Mouse (Mus musculus) G1E (cell line): ENCODE measurements around the gene Gm49416. TPM values are rescaled to one million over a fixed set of nuclear protein-coding genes. Genes with fewer than 3 reads are reported as not detected.
A peak's percentile ranks its signal among the peaks of the same experiment; 100 is the strongest.

Source experiments
- ATAC-seq: 2 replicates; pipeline ENCODE4 v1.8.0; 2016; ENCODE audit warnings: mild to moderate bottlenecking; ENCODE audit not compliant: insufficient number of reproducible peaks, poor library complexity, low FRiP score, severe bottlenecking; ENCODE audit errors: extremely low read depth
- DNase-seq: peaks from one replicate; pipeline ENCODE4 v3.0.0; 2012; ENCODE audit warnings: low spot score
- H3K27me3 ChIP-seq: 2 replicates; pipeline ENCODE4 v1.6.1; 2012; ENCODE audit warnings: mild to moderate bottlenecking, low read length, inconsistent platforms; ENCODE audit not compliant: insufficient read depth
- H3K36me3 ChIP-seq: replicated peaks from 2 replicates; pipeline ENCODE3; 2012; ENCODE audit warnings: mild to moderate bottlenecking, inconsistent platforms
- H3K4me1 ChIP-seq: 2 replicates; pipeline ENCODE4 v1.6.1; 2012; ENCODE audit warnings: low read depth, low read length, inconsistent platforms, mixed read lengths; ENCODE audit not compliant: insufficient read depth
- H3K4me3 ChIP-seq: 2 replicates; pipeline ENCODE4 v1.5.1; 2012; ENCODE audit warnings: low read depth, mild to moderate bottlenecking, inconsistent platforms, low read length, moderate library complexity, mixed read lengths
- H3K9me3 ChIP-seq: replicated peaks from 2 replicates; pipeline ENCODE4 v1.6.1; 2012; ENCODE audit warnings: inconsistent platforms
- CTCF ChIP-seq: IDR thresholded peaks from 2 replicates; pipeline ENCODE4 v1.5.1; 2012; ENCODE audit warnings: low read depth, low read length, inconsistent platforms, mixed read lengths
- GATA1 ChIP-seq: IDR thresholded peaks from 2 replicates; pipeline ENCODE4 v1.6.1; 2012; ENCODE audit warnings: borderline replicate concordance, low read length, inconsistent platforms, mixed read lengths
- GATA2 ChIP-seq: IDR thresholded peaks from 2 replicates; pipeline ENCODE4 v1.6.1; 2012; ENCODE audit warnings: low read depth, low read length, inconsistent platforms, borderline replicate concordance
- POLR2AphosphoS5 ChIP-seq: IDR thresholded peaks from 2 replicates; pipeline ENCODE4 v1.6.1; 2012; ENCODE audit warnings: low read depth, low read length, inconsistent platforms; ENCODE audit not compliant: insufficient replicate concordance
- TAL1 ChIP-seq: conservative IDR thresholded peaks from 2 replicates; pipeline ENCODE4 v1.6.1; 2012; ENCODE audit warnings: low read depth, low read length, inconsistent platforms, mixed read lengths
- polyA plus RNA-seq: library from polyadenylated mRNA; stranded (reverse); fragments of >175 nt; gene quantifications from 2 replicates; pipeline ENCODE4 v1.2.3, GENCODE M21; 2012
- total RNA-seq, 2 experiments: library from RNA; stranded (forward) in 1 of 2; stranded (reverse) in 1 of 2; fragments of 200-1000 nt in 1 of 2; fragments of >200 nt in 1 of 2; fragmentation: Nextera tagmentation in 1 of 2; gene quantifications; 2 replicates each; pipeline ENCODE4 v1.2.3; 2014 to 2017

The Gm49416 gene
- total and polyA plus RNA-seq, 3 experiments: 10.4 to 10.6 TPM; not detected in 1

GRCm38 (mm10) chr19:8898576-8898975 lies 9.8 kb downstream of the Gm49416 start:
- no peaks in the 10 kb centered on the region for H3K27me3 ChIP-seq
- H3K36me3 ChIP-seq: peaks cover 73% of the 10 kb centered on the region
- no peak for ATAC-seq
- DNase-seq: no peak
- peaks cover 71% of the 10 kb centered on the region for H3K4me1 ChIP-seq
- peaks cover 5% of the 10 kb centered on the region for H3K9me3 ChIP-seq
- H3K4me3 ChIP-seq: peak overlapping the region; percentile 95
- TF ChIP-seq GATA2 (no peak), POLR2AphosphoS5 (no peak), GATA1 (no peak), CTCF (no peak), TAL1 (no peak)

GRCm38 (mm10) chr19:8899079-8899478 lies 10.4 kb downstream of the Gm49416 start:
- Histone ChIP-seq H3K27me3 (no peaks in the 10 kb centered on the region), H3K4me1 (peaks cover 68% of the 10 kb centered on the region), H3K9me3 (peaks cover 5% of the 10 kb centered on the region), H3K36me3 (peaks cover 78% of the 10 kb centered on the region), H3K4me3 (peak overlapping the region; percentile 95)
- DNase-seq: no peak
- ATAC-seq: no peak
- TF ChIP-seq CTCF: no peak
- TF ChIP-seq GATA1: no peak
- TF ChIP-seq GATA2: no peak
- no peak for TF ChIP-seq TAL1
- no peak for TF ChIP-seq POLR2AphosphoS5

GRCm38 (mm10) chr19:8903412-8903811 lies 14.7 kb downstream of the Gm49416 start:
- peaks cover 44% of the 10 kb centered on the region for H3K4me1 ChIP-seq
- DNase-seq (no peak), ATAC-seq (no peak)
- no peaks in the 10 kb centered on the region for H3K9me3 ChIP-seq
- H3K4me3 ChIP-seq: no peak overlapping the region
- peaks cover 88% of the 10 kb centered on the region for H3K36me3 ChIP-seq
- H3K27me3 ChIP-seq: no peaks in the 10 kb centered on the region
- no peak for TF ChIP-seq TAL1
- TF ChIP-seq GATA1: no peak
- TF ChIP-seq GATA2: no peak
- no peak for TF ChIP-seq POLR2AphosphoS5
- TF ChIP-seq CTCF: no peak

- Histone ChIP-seq H3K9me3 (no peaks in the 10 kb centered on the region), H3K4me1 (peaks cover 13% of the 10 kb centered on the region), H3K36me3 (peaks cover 98% of the 10 kb centered on the region), H3K4me3 (no peak overlapping the region), H3K27me3 (no peaks in the 10 kb centered on the region)
- no peak for TF ChIP-seq GATA2
- no peak for TF ChIP-seq CTCF
- TF ChIP-seq TAL1: no peak
- no peak for TF ChIP-seq POLR2AphosphoS5
- TF ChIP-seq GATA1: no peak
- DNase-seq (no peak), ATAC-seq (no peak)
Measured at GRCm38 (mm10) chr19:8908531-8908930, 19.8 kb downstream of the Gm49416 start.

- ATAC-seq: no peak
- peaks cover 10% of the 10 kb centered on the region for H3K4me1 ChIP-seq
- no peak overlapping the region for H3K4me3 ChIP-seq
- no peaks in the 10 kb centered on the region for H3K9me3 ChIP-seq
- peaks cover 100% of the 10 kb centered on the region for H3K36me3 ChIP-seq
- no peak for TF ChIP-seq TAL1
- no peak for TF ChIP-seq POLR2AphosphoS5
- TF ChIP-seq GATA1: no peak
- TF ChIP-seq GATA2: no peak
- no peak for TF ChIP-seq CTCF
- no peaks in the 10 kb centered on the region for H3K27me3 ChIP-seq
- DNase-seq: no peak
Measured at GRCm38 (mm10) chr19:8911810-8912209, 23.1 kb downstream of the Gm49416 start.

GRCm38 (mm10) chr19:8914212-8914611 lies 25.5 kb downstream of the Gm49416 start:
- Histone ChIP-seq H3K36me3 (peaks cover 86% of the 10 kb centered on the region), H3K9me3 (no peaks in the 10 kb centered on the region), H3K4me3 (no peak overlapping the region), H3K4me1 (peaks cover 5% of the 10 kb centered on the region; the same call in 1 of the 2 replicates), H3K27me3 (no peaks in the 10 kb centered on the region)
- ATAC-seq: no peak
- DNase-seq: no peak
- TF ChIP-seq CTCF: no peak
- no peak for TF ChIP-seq TAL1
- no peak for TF ChIP-seq GATA1
- TF ChIP-seq GATA2: no peak
- TF ChIP-seq POLR2AphosphoS5: no peak

- Histone ChIP-seq H3K4me1 (peaks cover 45% of the 10 kb centered on the region), H3K4me3 (no peak overlapping the region)
- no peak for ATAC-seq
Measured at GRCm38 (mm10) chr19:8919000-8919399, 30.3 kb downstream of the Gm49416 start.

More at GRCm38 (mm10) chr19:8919000-8919399, 30.3 kb downstream of the Gm49416 start:
- Histone ChIP-seq H3K36me3 (peaks cover 57% of the 10 kb centered on the region), H3K27me3 (no peaks in the 10 kb centered on the region), H3K9me3 (no peaks in the 10 kb centered on the region)
- TF ChIP-seq GATA2 (no peak), CTCF (no peak), POLR2AphosphoS5 (no peak), TAL1 (no peak), GATA1 (no peak)
- DNase-seq: no peak
